In genomic region chr12:79193441-79193840, GRCm38 (mm10) we compare ENCODE assay signal across 9 mouse cellular contexts. TPM values are rescaled to one million over a fixed set of nuclear protein-coding genes. Genes with fewer than 3 reads are reported as not detected.
A peak's percentile ranks its signal among the peaks of the same experiment; 100 is the strongest.
DNase-seq lines count a peak whose midpoint lies in the region; ATAC-seq and TF ChIP-seq lines count a peak whose summit lies in the region.
"Had no signal": no experiment of that assay in that cellular context is flagged by ENCODE, and none has a peak within 500 bp of the region (broad histone marks: within the 10 kb centered on the region; RNA-seq: fewer than 3 reads in every experiment).

No protein-coding gene starts in this region.

- no peak for ATAC-seq in midbrain, embryonic 11.5 days (ENCODE audit: low FRiP score)
- no peak for ATAC-seq in midbrain, embryonic 13.5 days
- ATAC-seq in liver, embryonic 14.5 days (ENCODE audit: insufficient read depth): no peak

- no peak overlapping the region for H3K4me2 ChIP-seq in midbrain, embryonic 11.5 days
- no peak overlapping the region for H3K4me2 ChIP-seq in midbrain, embryonic 13.5 days (replicated peaks)
- H3K4me2 ChIP-seq in liver, embryonic 14.5 days (ENCODE audit: low read depth): no peak overlapping the region
- H3K4me2 ChIP-seq: heart, embryonic 13.5 days had no signal

- H3K9ac ChIP-seq in midbrain, embryonic 11.5 days (ENCODE audit: low read length): no peak overlapping the region
- H3K9ac ChIP-seq in midbrain, embryonic 13.5 days (replicated peaks): no peak overlapping the region
- H3K9ac ChIP-seq in liver, embryonic 14.5 days (replicated peaks): no peak overlapping the region
- H3K9ac ChIP-seq: heart, embryonic 13.5 days had no signal

- peaks cover 8% of the 10 kb centered on the region for H3K4me1 ChIP-seq in midbrain, embryonic 11.5 days (ENCODE audit: control insufficient read depth, insufficient read depth, low read length)
- peaks cover 18% of the 10 kb centered on the region for H3K4me1 ChIP-seq in midbrain, embryonic 13.5 days (replicated peaks)
- peaks cover 17% of the 10 kb centered on the region for H3K4me1 ChIP-seq in embryonic facial prominence, embryonic 10.5 days
- H3K4me1 ChIP-seq in liver, embryonic 14.5 days (replicated peaks; ENCODE audit: control insufficient read depth in 2 of 2, insufficient read depth in 2 of 2, low read length in 1 of 2): peaks cover 7 to 14% of the 10 kb centered on the region in 2 experiments

- TF ChIP-seq EP300 in liver, embryonic 14.5 days (IDR thresholded peaks at IDR 0.05; ENCODE audit: low read depth): no peak

- no peak overlapping the region for H3K4me3 ChIP-seq in midbrain, embryonic 11.5 days (ENCODE audit: low read depth, low read length)
- no peak overlapping the region for H3K4me3 ChIP-seq in midbrain, embryonic 13.5 days (replicated peaks)
- H3K4me3 ChIP-seq in embryonic facial prominence, embryonic 10.5 days: no peak overlapping the region
- H3K4me3 ChIP-seq in liver, embryonic 14.5 days (ENCODE audit: insufficient read depth in 1 of 2, low read depth in 2 of 2, low read length in 2 of 2): no peak overlapping the region
- H3K4me3 ChIP-seq: heart, embryonic 13.5 days had no signal

- peak; percentile 89 for DNase-seq in midbrain, embryonic 11.5 days (ENCODE audit: low spot score, missing footprints)
- DNase-seq in adrenal gland, postnatal 10 days: peak; percentile 83
- peak; percentile 76 for DNase-seq in embryonic facial prominence, embryonic 10.5 days (ENCODE audit: low spot score)
- peak; percentile 88 for DNase-seq in kidney, postnatal 10 days
- peak; percentile 49 to 59 (median 54) for DNase-seq in liver, embryonic 14.5 days (ENCODE audit: low read depth in 3 of 3, low spot score in 3 of 3)
- DNase-seq in right cerebral cortex, adult 18-20 months: peak; percentile 71
- DNase-seq in urinary bladder, postnatal 36 days (ENCODE audit: low spot score in 2 of 2): peak; percentile 44 to 74

- no peaks in the 10 kb centered on the region for H3K36me3 ChIP-seq in midbrain, embryonic 11.5 days (ENCODE audit: control insufficient read depth, insufficient read depth, low read length)
- H3K36me3 ChIP-seq in midbrain, embryonic 13.5 days: 0 out of 2 replicates have a peak, but pooled peaks cover under 1% of the 10 kb centered on the region
- peaks cover 2% of the 10 kb centered on the region for H3K36me3 ChIP-seq in embryonic facial prominence, embryonic 10.5 days (replicated peaks)
- peaks cover under 1% of the 10 kb centered on the region; the same call in 1 of the 2 replicates for H3K36me3 ChIP-seq in liver, embryonic 14.5 days (replicated peaks; ENCODE audit: control insufficient read depth, insufficient read depth, low read depth)

- H3K27me3 ChIP-seq in midbrain, embryonic 11.5 days (ENCODE audit: control insufficient read depth, insufficient read depth, low read length): no peaks in the 10 kb centered on the region
- H3K27me3 ChIP-seq in midbrain, embryonic 13.5 days: no peaks in the 10 kb centered on the region
- no peaks in the 10 kb centered on the region for H3K27me3 ChIP-seq in embryonic facial prominence, embryonic 10.5 days (replicated peaks; ENCODE audit: low read depth, poor library complexity, severe bottlenecking)
- H3K27me3 ChIP-seq in liver, embryonic 14.5 days (ENCODE audit: control insufficient read depth, insufficient read depth, low read length): no peaks in the 10 kb centered on the region
- H3K27me3 ChIP-seq: heart, embryonic 13.5 days had no signal

- H3K9me3 ChIP-seq in midbrain, embryonic 11.5 days (ENCODE audit: control insufficient read depth, low read length): no peaks in the 10 kb centered on the region
- H3K9me3 ChIP-seq in midbrain, embryonic 13.5 days: no peaks in the 10 kb centered on the region
- no peaks in the 10 kb centered on the region for H3K9me3 ChIP-seq in embryonic facial prominence, embryonic 10.5 days
- no peaks in the 10 kb centered on the region for H3K9me3 ChIP-seq in liver, embryonic 14.5 days (ENCODE audit: control insufficient read depth, low read length)
- H3K9me3 ChIP-seq: heart, embryonic 13.5 days had no signal

- TF ChIP-seq CTCF in liver, embryonic 14.5 days (IDR thresholded peaks at IDR 0.05; ENCODE audit: low read depth): peak; percentile 79

- 6% methylated on average over 3 of the region's 3 CpGs for WGBS in midbrain, embryonic 11.5 days
- WGBS in midbrain, embryonic 13.5 days: 5% methylated on average over 3 of the region's 3 CpGs
- 8% methylated on average over 3 of the region's 3 CpGs for WGBS in embryonic facial prominence, embryonic 10.5 days
- WGBS in liver, embryonic 14.5 days (ENCODE audit: insufficient replicate concordance): 4% methylated on average over 3 of the region's 3 CpGs

- H3K27ac ChIP-seq in midbrain, embryonic 11.5 days (ENCODE audit: low read depth, low read length): no peak overlapping the region
- no peak overlapping the region for H3K27ac ChIP-seq in midbrain, embryonic 13.5 days
- peak overlapping the region; percentile 31; the same call in 1 of the 2 replicates for H3K27ac ChIP-seq in embryonic facial prominence, embryonic 10.5 days (replicated peaks)
- no peak overlapping the region for H3K27ac ChIP-seq in liver, embryonic 14.5 days
- H3K27ac ChIP-seq: heart, embryonic 13.5 days had no signal

RNA-seq across cellular contexts. Expression of gene Rdh11, which starts 1.3 kb away (rescaled TPM):
- polyA plus RNA-seq in midbrain, embryonic 11.5 days (2014; fragmentation: Nextera tagmentation; extraction: Ambion mirVana): 28.9 and 31.1 TPM in 2 replicates
- polyA plus RNA-seq in midbrain, embryonic 13.5 days (2015; fragmentation: Nextera tagmentation; extraction: Ambion mirVana): 26.1 and 27.9 TPM in 2 replicates
- total RNA-seq in adrenal gland, postnatal 10 days (2021): 10 to 100 TPM; 15.5 to 16.9 TPM
- 20.7 and 24.1 TPM in 2 replicates for polyA plus RNA-seq in embryonic facial prominence, embryonic 10.5 days (2016; fragmentation: Nextera tagmentation; extraction: Ambion mirVana)
- 13.3 and 16.0 TPM in 2 replicates for polyA plus RNA-seq in liver, embryonic 14.5 days (2012; rRNA removed)
- polyA plus RNA-seq in liver, embryonic 14.5 days (2014; fragmentation: Nextera tagmentation; extraction: Ambion mirVana): 18.5 and 21.9 TPM in 2 replicates

RNA-seq across cellular contexts. Expression of gene Rdh12, which starts 15.3 kb away (rescaled TPM):
- polyA plus RNA-seq in midbrain, embryonic 11.5 days (2014; fragmentation: Nextera tagmentation; extraction: Ambion mirVana): 1.4 and 1.9 TPM in 2 replicates
- polyA plus RNA-seq in midbrain, embryonic 13.5 days (2015; fragmentation: Nextera tagmentation; extraction: Ambion mirVana): 0.67 and 1.1 TPM in 2 replicates
- total RNA-seq in adrenal gland, postnatal 10 days (2021): 1 to 10 TPM in 1 of 2 experiments, under 1 TPM in 1; 0.72 to 1.1 TPM
- polyA plus RNA-seq in embryonic facial prominence, embryonic 10.5 days (2016; fragmentation: Nextera tagmentation; extraction: Ambion mirVana): 1.0 and 1.8 TPM in 2 replicates
- 0.25 and 0.31 TPM in 2 replicates for polyA plus RNA-seq in liver, embryonic 14.5 days (2012; rRNA removed)
- 0.37 and 0.40 TPM in 2 replicates for polyA plus RNA-seq in liver, embryonic 14.5 days (2014; fragmentation: Nextera tagmentation; extraction: Ambion mirVana)

RNA-seq across cellular contexts. Expression of gene Vti1b, which starts 21.0 kb away (rescaled TPM):
- 101 and 106 TPM in 2 replicates for polyA plus RNA-seq in midbrain, embryonic 11.5 days (2014; fragmentation: Nextera tagmentation; extraction: Ambion mirVana)
- 174 and 183 TPM in 2 replicates for polyA plus RNA-seq in midbrain, embryonic 13.5 days (2015; fragmentation: Nextera tagmentation; extraction: Ambion mirVana)
- total RNA-seq in adrenal gland, postnatal 10 days (2021): 10 to 100 TPM; 60.0 to 65.2 TPM
- 90.8 and 93.5 TPM in 2 replicates for polyA plus RNA-seq in embryonic facial prominence, embryonic 10.5 days (2016; fragmentation: Nextera tagmentation; extraction: Ambion mirVana)
- polyA plus RNA-seq in liver, embryonic 14.5 days (2012; rRNA removed): 9.5 and 16.0 TPM in 2 replicates
- 34.9 and 35.2 TPM in 2 replicates for polyA plus RNA-seq in liver, embryonic 14.5 days (2014; fragmentation: Nextera tagmentation; extraction: Ambion mirVana)
